Mouse (Mus musculus) liver, embryonic 16.5 days (tissue): Measurements from ENCODE around the gene Slc19a1. TPM values are rescaled to one million over a fixed set of nuclear protein-coding genes. Genes with fewer than 3 reads are reported as not detected.
A peak's percentile ranks its signal among the peaks of the same experiment; 100 is the strongest.

Experiments used
- ATAC-seq: fragments of 200-750 bp; cut with Nextera tagmentation; 2 replicates; pipeline ENCODE4 v1.8.0; 2017; ENCODE audit warnings: low read depth, mild to moderate bottlenecking, moderate number of reproducible peaks, moderate library complexity
- H3K27ac ChIP-seq: fragments of 300-500 bp; sonication (generic); 2 replicates; pipeline ENCODE4 v1.5.1; 2014; ENCODE audit warnings: mild to moderate bottlenecking, low read length
- H3K27me3 ChIP-seq: fragments of 300-500 bp; sonication (generic); 2 replicates; pipeline ENCODE4 v1.6.1; 2014; ENCODE audit warnings: low read depth, low read length, mixed read lengths; ENCODE audit not compliant: control insufficient read depth, insufficient read depth
- H3K36me3 ChIP-seq: fragments of 300-500 bp; sonication (generic); 2 replicates; pipeline ENCODE4 v1.6.1; 2014; ENCODE audit warnings: mild to moderate bottlenecking; ENCODE audit not compliant: control insufficient read depth, insufficient read depth
- H3K4me1 ChIP-seq: fragments of 300-500 bp; sonication (generic); 2 replicates; pipeline ENCODE4 v1.6.1; 2014; ENCODE audit warnings: low read depth, low read length, mixed read lengths; ENCODE audit not compliant: control insufficient read depth
- H3K4me2 ChIP-seq: fragments of 300-500 bp; sonication (generic); 2 replicates; pipeline ENCODE4 v1.6.1; 2014; ENCODE audit warnings: low read depth, low read length, mixed read lengths
- H3K4me3 ChIP-seq: fragments of 300-500 bp; sonication (generic); 2 replicates; pipeline ENCODE4 v1.5.1; 2014; ENCODE audit warnings: low read depth, mild to moderate bottlenecking, low read length
- H3K9ac ChIP-seq: fragments of 300-500 bp; sonication (generic); 2 replicates; pipeline ENCODE4 v1.6.1; 2014; ENCODE audit warnings: low read depth, low read length
- H3K9me3 ChIP-seq: fragments of 300-500 bp; sonication (generic); replicated peaks from 2 replicates; pipeline ENCODE4 v1.6.1; 2016; ENCODE audit warnings: low read length; ENCODE audit not compliant: control insufficient read depth
- WGBS: fragments of 180-500 bp; shearing (Covaris S2); extraction: QIAGEN DNeasy Blood & Tissue Kit; methylation state at CpG from one replicate; pipeline ENCODE4 v1.1.7; 2014; ENCODE audit not compliant: insufficient replicate concordance; 5-methylcytosine and 5-hydroxymethylcytosine counted together
- polyA plus RNA-seq: library from polyadenylated mRNA; unstranded; fragments of >200 nt; fragmentation: Nextera tagmentation; extraction: Ambion mirVana; gene quantifications from 2 replicates; pipeline ENCODE4 v1.2.1, GENCODE M21; 2015

The Slc19a1 gene
- polyA plus RNA-seq, 1 experiment from 2014 or later: 12.6 TPM

GRCm38 (mm10) chr10:77048606-77049005 is 16.6 kb downstream of the Slc19a1 start:
- no peak for ATAC-seq
- Histone ChIP-seq H3K4me3 (no peak overlapping the region), H3K4me2 (no peak overlapping the region), H3K27me3 (no peaks in the 10 kb centered on the region), H3K36me3 (peaks cover 10% of the 10 kb centered on the region), H3K27ac (no peak overlapping the region), H3K9ac (no peak overlapping the region), H3K9me3 (no peaks in the 10 kb centered on the region), H3K4me1 (no peaks in the 10 kb centered on the region)
- WGBS: 76% methylated on average over 3 of the region's 3 CpGs

GRCm38 (mm10) chr10:77056768-77057167 is 24.7 kb downstream of the Slc19a1 start:
- WGBS: 72% methylated on average over 10 of the region's 10 CpGs
- Histone ChIP-seq H3K4me2 (no peak overlapping the region), H3K27ac (no peak overlapping the region), H3K4me1 (no peaks in the 10 kb centered on the region; the same call in 1 of the 2 replicates), H3K36me3 (peaks cover 3% of the 10 kb centered on the region), H3K4me3 (no peak overlapping the region), H3K27me3 (no peaks in the 10 kb centered on the region), H3K9me3 (no peaks in the 10 kb centered on the region), H3K9ac (no peak overlapping the region)
- no peak for ATAC-seq

GRCm38 (mm10) chr10:77061426-77061825 is 29.4 kb downstream of the Slc19a1 start:
- 56% methylated on average over 3 of the region's 3 CpGs for WGBS
- Histone ChIP-seq H3K4me1 (no peaks in the 10 kb centered on the region; the same call in 1 of the 2 replicates), H3K27ac (no peak overlapping the region), H3K4me3 (no peak overlapping the region), H3K36me3 (no peaks in the 10 kb centered on the region; the same call in 1 of the 2 replicates), H3K27me3 (no peaks in the 10 kb centered on the region), H3K9ac (no peak overlapping the region), H3K4me2 (no peak overlapping the region), H3K9me3 (no peaks in the 10 kb centered on the region)
- ATAC-seq: no peak

GRCm38 (mm10) chr10:77062393-77063010 is 30.5 kb downstream of the Slc19a1 start:
- Histone ChIP-seq H3K9ac (no peak overlapping the region), H3K4me3 (no peak overlapping the region), H3K27ac (no peak overlapping the region), H3K4me1 (no peaks in the 10 kb centered on the region; the same call in 1 of the 2 replicates), H3K36me3 (no peaks in the 10 kb centered on the region; the same call in 1 of the 2 replicates), H3K4me2 (no peak overlapping the region), H3K27me3 (no peaks in the 10 kb centered on the region), H3K9me3 (no peaks in the 10 kb centered on the region)
- ATAC-seq: no peak
- 75% methylated on average over 11 of the region's 11 CpGs for WGBS

GRCm38 (mm10) chr10:77064239-77064638 is 32.2 kb downstream of the Slc19a1 start:
- H3K9ac ChIP-seq: no peak overlapping the region

GRCm38 (mm10) chr10:77064659-77065058 is 32.6 kb downstream of the Slc19a1 start:
- Histone ChIP-seq H3K9ac (no peak overlapping the region), H3K36me3 (no peaks in the 10 kb centered on the region; the same call in 1 of the 2 replicates), H3K27me3 (no peaks in the 10 kb centered on the region), H3K9me3 (no peaks in the 10 kb centered on the region), H3K27ac (no peak overlapping the region), H3K4me2 (no peak overlapping the region), H3K4me3 (no peak overlapping the region), H3K4me1 (peaks cover 6% of the 10 kb centered on the region; the same call in 1 of the 2 replicates)
- no peak for ATAC-seq

More at GRCm38 (mm10) chr10:77064239-77064638, 32.2 kb downstream of the Slc19a1 start:
- WGBS: 42% methylated on average over 3 of the region's 3 CpGs
- no peak overlapping the region for H3K4me2 ChIP-seq
- H3K4me1 ChIP-seq: peaks cover 6% of the 10 kb centered on the region; the same call in 1 of the 2 replicates
- no peaks in the 10 kb centered on the region; the same call in 1 of the 2 replicates for H3K36me3 ChIP-seq
- H3K9me3 ChIP-seq: no peaks in the 10 kb centered on the region
- H3K4me3 ChIP-seq: no peak overlapping the region
- ATAC-seq: no peak
- no peaks in the 10 kb centered on the region for H3K27me3 ChIP-seq
- no peak overlapping the region for H3K27ac ChIP-seq

GRCm38 (mm10) chr10:77068469-77068868 is 36.4 kb downstream of the Slc19a1 start:
- Histone ChIP-seq H3K4me2 (peak overlapping the region; percentile 35; the same call in 1 of the 2 replicates), H3K36me3 (no peaks in the 10 kb centered on the region; the same call in 1 of the 2 replicates), H3K27me3 (no peaks in the 10 kb centered on the region), H3K4me1 (peaks cover 6% of the 10 kb centered on the region; the same call in 1 of the 2 replicates), H3K9ac (no peak overlapping the region), H3K4me3 (no peak overlapping the region), H3K9me3 (no peaks in the 10 kb centered on the region), H3K27ac (no peak overlapping the region)
- 32% methylated on average over 7 of the region's 7 CpGs for WGBS
- ATAC-seq: peak; percentile 72

- Histone ChIP-seq H3K4me2 (no peak overlapping the region), H3K27me3 (no peaks in the 10 kb centered on the region), H3K27ac (no peak overlapping the region), H3K9me3 (no peaks in the 10 kb centered on the region), H3K36me3 (no peaks in the 10 kb centered on the region), H3K9ac (no peak overlapping the region), H3K4me3 (no peak overlapping the region), H3K4me1 (peaks cover 6% of the 10 kb centered on the region; the same call in 1 of the 2 replicates)
- peak; percentile 25; the same call in 1 of the 2 replicates for ATAC-seq
- WGBS: 26% methylated on average over 4 of the region's 4 CpGs
These were observed 38.0 kb downstream of the Slc19a1 start for GRCm38 (mm10) chr10:77070072-77070471.

GRCm38 (mm10) chr10:77074276-77074974 is 42.4 kb downstream of the Slc19a1 start:
- no peaks in the 10 kb centered on the region for H3K36me3 ChIP-seq
- no peak overlapping the region for H3K9ac ChIP-seq
- no peaks in the 10 kb centered on the region for H3K27me3 ChIP-seq
- no peak for ATAC-seq
- H3K4me1 ChIP-seq: no peaks in the 10 kb centered on the region; the same call in 1 of the 2 replicates
- H3K27ac ChIP-seq: no peak overlapping the region
- no peaks in the 10 kb centered on the region for H3K9me3 ChIP-seq
- no peak overlapping the region for H3K4me3 ChIP-seq
- H3K4me2 ChIP-seq: no peak overlapping the region
- WGBS: 53% methylated on average over 4 of the region's 4 CpGs
